In the genomic region with DNA sequence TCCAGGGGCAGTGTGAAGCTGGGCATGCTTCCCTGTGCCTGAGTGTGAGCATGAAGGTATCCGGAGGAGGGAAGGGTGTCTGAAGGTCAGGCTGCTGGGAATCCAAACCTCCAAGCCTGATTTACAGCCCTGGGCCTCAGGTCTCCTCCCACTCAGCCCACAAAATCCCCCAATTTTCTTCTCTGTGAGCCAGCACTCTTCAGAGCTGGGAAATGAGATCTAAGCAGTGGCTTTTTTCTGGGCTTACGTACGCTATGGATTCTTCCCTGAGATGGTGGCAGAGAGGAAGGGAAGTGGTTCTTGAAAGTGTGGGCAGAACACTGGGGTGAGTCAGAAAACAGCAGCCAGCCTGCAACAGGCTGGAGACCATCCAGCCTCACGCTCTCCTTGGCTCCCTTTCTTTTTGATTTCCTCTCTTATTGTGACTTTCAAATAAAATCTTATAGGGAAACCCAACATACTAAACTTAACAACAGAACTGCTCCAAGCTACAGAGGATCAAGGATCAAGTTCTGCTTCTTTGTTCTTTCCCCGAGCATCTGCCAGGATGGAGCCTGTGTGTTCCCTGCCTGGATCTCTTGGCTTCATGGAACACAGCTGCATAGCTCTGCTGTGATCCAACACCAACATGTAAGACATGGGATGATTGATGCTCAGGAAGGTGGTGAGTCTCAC, we compare ENCODE assay signal across 10 mouse cellular contexts.
DNase-seq lines count a peak whose midpoint lies in the region; ATAC-seq lines count a peak whose summit lies in the region.
"Had no signal": no experiment of that assay in that cellular context is flagged by ENCODE, and none has a peak within 500 bp of the region (broad histone marks: within the 10 kb centered on the region; RNA-seq: fewer than 3 reads in every experiment).

No protein-coding gene starts in this region.

- H3K27me3 ChIP-seq in heart, embryonic 11.5 days (ENCODE audit: control insufficient read depth, insufficient read depth, low read length) = no peaks in the 10 kb centered on the region
- no peaks in the 10 kb centered on the region for H3K27me3 ChIP-seq in megakaryocyte, embryonic 14.5 days (replicated peaks)
- no peaks in the 10 kb centered on the region for H3K27me3 ChIP-seq in hindbrain, embryonic 10.5 days (ENCODE audit: insufficient read depth, poor library complexity, severe bottlenecking)

- no peaks in the 10 kb centered on the region for H3K36me3 ChIP-seq in heart, embryonic 11.5 days (ENCODE audit: control insufficient read depth, insufficient read depth, low read length)
- H3K36me3 ChIP-seq in megakaryocyte, embryonic 14.5 days (replicated peaks; ENCODE audit: low read length) = no peaks in the 10 kb centered on the region
- no peaks in the 10 kb centered on the region for H3K36me3 ChIP-seq in hindbrain, embryonic 10.5 days

- no peak for ATAC-seq in heart, embryonic 11.5 days (replicated peaks; ENCODE audit: insufficient number of reproducible peaks, low FRiP score, low TSS enrichment)

- no peak overlapping the region for H3K4me3 ChIP-seq in heart, embryonic 11.5 days (ENCODE audit: low read depth, low read length)
- H3K4me3 ChIP-seq in megakaryocyte, embryonic 14.5 days (replicated peaks) = peak overlapping the region; percentile 64
- no peak overlapping the region for H3K4me3 ChIP-seq in hindbrain, embryonic 10.5 days
- H3K4me3 ChIP-seq: layer of hippocampus, adult 2 months had no signal

- intact Hi-C loops in left cerebral cortex, postnatal 36 days (cut with DNase I) = no loop called here

- 0 out of 2 replicates have a peak overlapping the region, but pooled peaks have one; percentile 22 for H3K27ac ChIP-seq in heart, embryonic 11.5 days (ENCODE audit: low read depth, low read length)
- no peak overlapping the region for H3K27ac ChIP-seq in hindbrain, embryonic 10.5 days
- H3K27ac ChIP-seq: layer of hippocampus, adult 2 months had no signal

- H3K9me3 ChIP-seq in heart, embryonic 11.5 days (replicated peaks; ENCODE audit: control insufficient read depth, low read length) = no peaks in the 10 kb centered on the region
- no peaks in the 10 kb centered on the region for H3K9me3 ChIP-seq in megakaryocyte, embryonic 14.5 days
- H3K9me3 ChIP-seq in hindbrain, embryonic 10.5 days = no peaks in the 10 kb centered on the region

- H3K9ac ChIP-seq in heart, embryonic 11.5 days (ENCODE audit: low read depth, low read length) = no peak overlapping the region

- 63% methylated on average over 5 of the region's 5 CpGs for WGBS in heart, embryonic 11.5 days (ENCODE audit: insufficient replicate concordance)
- WGBS in hindbrain, embryonic 10.5 days = 81% methylated on average over 5 of the region's 5 CpGs

- H3K4me1 ChIP-seq in heart, embryonic 11.5 days (ENCODE audit: control insufficient read depth, insufficient read depth, low read length) = peaks cover 15% of the 10 kb centered on the region; the same call in 1 of the 2 replicates
- peaks cover 41% of the 10 kb centered on the region for H3K4me1 ChIP-seq in megakaryocyte, embryonic 14.5 days
- H3K4me1 ChIP-seq in hindbrain, embryonic 10.5 days (replicated peaks) = no peaks in the 10 kb centered on the region

- peak; percentile 62 for DNase-seq in adrenal gland, adult 2 months
- no peak for DNase-seq in adrenal gland, adult 8-10 months
- DNase-seq in left cerebral cortex, postnatal 36 days (ENCODE audit: low spot score in 2 of 2) = peak; percentile 46 to 49
- no peak for DNase-seq in left cerebral cortex, adult 11 months (ENCODE audit: low spot score)
- DNase-seq in hindbrain, embryonic 10.5 days (ENCODE audit: low spot score) = no peak
- no peak for DNase-seq in embryo, embryonic 10 days (ENCODE audit: low spot score)
- DNase-seq: cerebellum, adult 2 months had no signal

- H3K4me2 ChIP-seq in heart, embryonic 11.5 days = no peak overlapping the region

Comparison
In these comparisons a context has a peak if more than half of its experiments do, and no peak if none do; other contexts are left out.
1. DNase-seq: peak in adrenal gland, adult 2 months (single experiment) and left cerebral cortex, postnatal 36 days (2 of 2); none in adrenal gland, adult 8-10 months (single experiment), left cerebral cortex, adult 11 months (single experiment), hindbrain, embryonic 10.5 days (single experiment) and embryo, embryonic 10 days (single experiment).